Mouse (Mus musculus) heart, postnatal 0 days (tissue): ENCODE data around the gene Lrtm2. TPM values are rescaled to one million over a fixed set of nuclear protein-coding genes. Genes with fewer than 3 reads are reported as not detected.

Experiments
- ATAC-seq: fragments of 200-750 bp; cut with Nextera tagmentation; 2 replicates; pipeline ENCODE4 v1.8.0; 2017; ENCODE audit warnings: low read depth, moderate number of reproducible peaks, moderate library complexity; ENCODE audit not compliant: insufficient read depth
- DNase-seq: peaks from one replicate; pipeline ENCODE4 v3.0.0-alpha.2; 2016; ENCODE audit warnings: low spot score
- H3K27ac ChIP-seq: fragments of 300-500 bp; sonication (generic); 2 replicates; pipeline ENCODE4 v1.5.1; 2014; ENCODE audit warnings: low read depth, mild to moderate bottlenecking
- H3K27me3 ChIP-seq: fragments of 300-500 bp; sonication (generic); 2 replicates; pipeline ENCODE4 v1.6.1; 2014; ENCODE audit warnings: low read length, mixed read lengths; ENCODE audit not compliant: control insufficient read depth, insufficient read depth
- H3K36me3 ChIP-seq: fragments of 300-500 bp; sonication (generic); replicated peaks from 2 replicates; pipeline ENCODE4 v1.6.1; 2014; ENCODE audit warnings: low read length, mixed read lengths; ENCODE audit not compliant: control insufficient read depth, insufficient read depth
- H3K4me1 ChIP-seq: fragments of 300-500 bp; sonication (generic); 2 replicates; pipeline ENCODE4 v1.6.1; 2014; ENCODE audit warnings: antibody characterized with exemption; ENCODE audit not compliant: control insufficient read depth, insufficient read depth
- H3K4me2 ChIP-seq: fragments of 300-500 bp; sonication (generic); 2 replicates; pipeline ENCODE4 v1.6.1; 2014; ENCODE audit warnings: low read depth, mild to moderate bottlenecking, low read length, moderate library complexity
- H3K4me3 ChIP-seq: fragments of 300-500 bp; sonication (generic); 2 replicates; pipeline ENCODE4 v1.5.1; 2014; ENCODE audit warnings: low read depth, low read length
- H3K9ac ChIP-seq: fragments of 300-500 bp; sonication (generic); replicated peaks from 2 replicates; pipeline ENCODE4 v1.6.1; 2014; ENCODE audit warnings: low read depth, low read length, mixed read lengths
- H3K9me3 ChIP-seq: fragments of 300-500 bp; sonication (generic); replicated peaks from 2 replicates; pipeline ENCODE4 v1.6.1; 2016; ENCODE audit warnings: low read length; ENCODE audit not compliant: control insufficient read depth
- CTCF ChIP-seq: IDR thresholded peaks from 2 replicates; pipeline ENCODE4 v1.5.1; 2016; ENCODE audit warnings: antibody characterized with exemption, control low read depth, low read depth
- EP300 ChIP-seq: IDR thresholded peaks from 2 replicates; pipeline ENCODE4 v1.6.1; 2016; ENCODE audit warnings: antibody characterized with exemption, low read depth
- whole genome bisulfite sequencing: fragments of 180-500 bp; shearing (Covaris S2); extraction: QIAGEN DNeasy Blood & Tissue Kit; methylation state at CpG from one replicate; pipeline ENCODE4 v1.1.7; 2014; 5-methylcytosine and 5-hydroxymethylcytosine counted together
- polyA plus RNA-seq: library from polyadenylated mRNA; unstranded; fragments of >200 nt; fragmentation: Nextera tagmentation; extraction: Ambion mirVana; gene quantifications from 2 replicates; pipeline ENCODE4 v1.2.1, GENCODE M21; 2015
- total RNA-seq: library from RNA; depleted of rRNA; stranded (reverse); fragments of >200 nt; gene quantifications from 2 replicates; pipeline ENCODE4 v1.2.3, GENCODE M21; 2014; ENCODE audit warnings: low replicate concordance

Lrtm2 gene
- total and polyA plus RNA-seq, 2 experiments from 2014 or later: 0.03 TPM; not detected in 1

- Histone ChIP-seq H3K27me3 (no peaks in the 10 kb centered on the region), H3K36me3 (no peaks in the 10 kb centered on the region), H3K4me2 (no peak overlapping the region), H3K4me1 (no peaks in the 10 kb centered on the region), H3K9ac (no peak overlapping the region), H3K27ac (no peak overlapping the region), H3K4me3 (no peak overlapping the region), H3K9me3 (no peaks in the 10 kb centered on the region)
- no peak for ATAC-seq
- 45% methylated on average over 10 of the region's 10 CpGs for WGBS
- no peak for DNase-seq
- TF ChIP-seq EP300: no peak
- no peak for TF ChIP-seq CTCF
These were observed 15.7 kb upstream of the Lrtm2 start for GRCm38 (mm10) chr6:119346257-119346656.

GRCm38 (mm10) chr6:119341409-119341808, 10.8 kb upstream of the Lrtm2 start:
- DNase-seq (peak; percentile 47), ATAC-seq (peak; percentile 76)
- no peak for TF ChIP-seq EP300
- TF ChIP-seq CTCF: no peak
- no peak overlapping the region for H3K4me2 ChIP-seq
- H3K9me3 ChIP-seq: no peaks in the 10 kb centered on the region
- H3K27ac ChIP-seq: no peak overlapping the region
- H3K9ac ChIP-seq: no peak overlapping the region
- H3K27me3 ChIP-seq: no peaks in the 10 kb centered on the region
- H3K4me1 ChIP-seq: no peaks in the 10 kb centered on the region
- no peak overlapping the region for H3K4me3 ChIP-seq
- H3K36me3 ChIP-seq: no peaks in the 10 kb centered on the region

- DNase-seq (no peak), ATAC-seq (no peak)
- Histone ChIP-seq H3K4me1 (no peaks in the 10 kb centered on the region), H3K9ac (no peak overlapping the region), H3K27me3 (0 out of 2 replicates have a peak, but pooled peaks cover 7% of the 10 kb centered on the region), H3K36me3 (no peaks in the 10 kb centered on the region), H3K4me3 (no peak overlapping the region), H3K4me2 (no peak overlapping the region), H3K27ac (no peak overlapping the region), H3K9me3 (no peaks in the 10 kb centered on the region)
- 41% methylated on average over 10 of the region's 11 CpGs for WGBS
- no peak for TF ChIP-seq CTCF
- TF ChIP-seq EP300: no peak
These were observed 7.8 kb upstream of the Lrtm2 start for GRCm38 (mm10) chr6:119338121-119338912.

- H3K36me3 ChIP-seq: no peaks in the 10 kb centered on the region
- 77% methylated on average over 3 of the region's 3 CpGs for WGBS
- TF ChIP-seq EP300: no peak
- no peak for TF ChIP-seq CTCF
These were observed 6.7 kb upstream of the Lrtm2 start for GRCm38 (mm10) chr6:119337287-119337686.

GRCm38 (mm10) chr6:119336124-119336523, 5.6 kb upstream of the Lrtm2 start:
- Histone ChIP-seq H3K27me3 (peaks cover 28% of the 10 kb centered on the region), H3K4me3 (no peak overlapping the region; the same call in 1 of the 2 replicates), H3K27ac (no peak overlapping the region; the same call in 1 of the 2 replicates), H3K9me3 (no peaks in the 10 kb centered on the region), H3K9ac (no peak overlapping the region), H3K36me3 (no peaks in the 10 kb centered on the region), H3K4me1 (no peaks in the 10 kb centered on the region), H3K4me2 (no peak overlapping the region)
- TF ChIP-seq CTCF (no peak), EP300 (no peak)
- DNase-seq (no peak), ATAC-seq (no peak)
- 61% methylated on average over 7 of the region's 7 CpGs for WGBS

More at GRCm38 (mm10) chr6:119337287-119337686, 6.7 kb upstream of the Lrtm2 start:
- Histone ChIP-seq H3K4me2 (no peak overlapping the region), H3K9ac (no peak overlapping the region), H3K9me3 (no peaks in the 10 kb centered on the region), H3K27ac (no peak overlapping the region), H3K27me3 (peaks cover 16% of the 10 kb centered on the region), H3K4me3 (no peak overlapping the region), H3K4me1 (no peaks in the 10 kb centered on the region)
- no peak for DNase-seq
- ATAC-seq: no peak

- ATAC-seq: no peak
- no peak overlapping the region for H3K4me2 ChIP-seq
- peaks cover 48% of the 10 kb centered on the region for H3K27me3 ChIP-seq
- H3K9me3 ChIP-seq: no peaks in the 10 kb centered on the region
- WGBS: 37% methylated on average over 3 of the region's 3 CpGs
- peaks cover 12% of the 10 kb centered on the region; the same call in 1 of the 2 replicates for H3K4me1 ChIP-seq
- no peak for TF ChIP-seq CTCF
- TF ChIP-seq EP300: no peak
- no peak overlapping the region for H3K4me3 ChIP-seq
- no peaks in the 10 kb centered on the region for H3K36me3 ChIP-seq
- DNase-seq: no peak
- no peak overlapping the region for H3K9ac ChIP-seq
- H3K27ac ChIP-seq: no peak overlapping the region
These were observed 3.3 kb upstream of the Lrtm2 start for GRCm38 (mm10) chr6:119333831-119334230.
